Mouse (Mus musculus): ENCODE data around the gene Ypel4. TPM values are rescaled to one million over a fixed set of nuclear protein-coding genes. Genes with fewer than 3 reads are reported as not detected.

Gene Ypel4
- polyA plus RNA-seq, 1 experiment = 194 TPM

DNA sequence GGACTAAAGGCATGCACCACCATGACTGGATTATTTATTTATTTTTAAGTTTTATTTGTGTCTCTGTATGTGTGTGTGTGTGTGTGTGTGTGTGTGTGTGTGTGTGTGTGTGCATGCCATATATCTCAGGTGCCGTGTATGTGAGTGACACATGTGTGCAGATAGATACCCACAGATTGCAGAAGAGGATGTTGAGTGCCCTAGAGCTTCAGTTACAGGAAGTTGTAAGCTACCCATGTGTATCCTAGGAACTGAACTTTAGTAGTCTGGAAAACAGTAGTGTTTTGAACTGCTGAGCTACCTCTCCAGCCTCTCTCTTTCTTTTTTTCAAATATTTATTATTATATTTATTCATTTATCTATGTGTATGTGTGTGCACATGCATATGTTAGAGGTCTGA, 49.5 kb downstream of the Ypel4 start:
- 96% methylated on average over 1 of the region's 1 CpGs for WGBS
- TF ChIP-seq POLR2A (IDR thresholded peaks at IDR 0.05; ENCODE audit: insufficient read depth, low read depth, low read length) (no peak), CTCF (IDR thresholded peaks at IDR 0.05; ENCODE audit: insufficient read depth, low read depth, low read length) (no peak)
- H3K4me3 ChIP-seq (ENCODE audit: insufficient read depth, low read depth, low read length) = no peak overlapping the region
- no peaks in the 10 kb centered on the region for H3K4me1 ChIP-seq (ENCODE audit: control insufficient read depth, insufficient read depth, low read length)
- no peak overlapping the region for H3K27ac ChIP-seq (ENCODE audit: insufficient read depth, low read depth, low read length)

- Histone ChIP-seq H3K4me3 (ENCODE audit: insufficient read depth, low read depth, low read length) (no peak overlapping the region), H3K4me1 (ENCODE audit: control insufficient read depth, insufficient read depth, low read length) (no peaks in the 10 kb centered on the region), H3K27ac (ENCODE audit: insufficient read depth, low read depth, low read length) (no peak overlapping the region)
- WGBS = 48% methylated on average over 3 of the region's 3 CpGs
- TF ChIP-seq POLR2A (IDR thresholded peaks at IDR 0.05; ENCODE audit: insufficient read depth, low read depth, low read length) (no peak), CTCF (IDR thresholded peaks at IDR 0.05; ENCODE audit: insufficient read depth, low read depth, low read length) (no peak)
Observed at GRCm38 (mm10) chr2:84783840-84784566, 50.1 kb downstream of the Ypel4 start.

Other genes with a start within 250 kb of the Ypel4 start
- gene Ctnnd1, start 83.3 kb upstream of the Ypel4 start, polyA plus RNA-seq (2012; ENCODE audit: insufficient read depth, insufficient read length, low replicate concordance, missing spikeins) = not detected in 2 replicates
- gene Btbd18, start 75.0 kb upstream of the Ypel4 start, polyA plus RNA-seq (2012; ENCODE audit: insufficient read depth, insufficient read length, low replicate concordance, missing spikeins) = not detected in 2 replicates
- gene Selenoh, start 63.3 kb upstream of the Ypel4 start, polyA plus RNA-seq (2012; ENCODE audit: insufficient read depth, insufficient read length, low replicate concordance, missing spikeins) = not detected in 2 replicates
- gene Gm28635, start 56.0 kb upstream of the Ypel4 start, polyA plus RNA-seq (2012; ENCODE audit: insufficient read depth, insufficient read length, low replicate concordance, missing spikeins) = not detected in 2 replicates
- not detected in 2 replicates for gene Med19, start 55.7 kb upstream of the Ypel4 start, polyA plus RNA-seq (2012; ENCODE audit: insufficient read depth, insufficient read length, low replicate concordance, missing spikeins)
- gene Tmx2, start 54.9 kb upstream of the Ypel4 start, polyA plus RNA-seq (2012; ENCODE audit: insufficient read depth, insufficient read length, low replicate concordance, missing spikeins) = not detected in 2 replicates
- not detected in 2 replicates for gene Zdhhc5, start 18.9 kb upstream of the Ypel4 start, polyA plus RNA-seq (2012; ENCODE audit: insufficient read depth, insufficient read length, low replicate concordance, missing spikeins)
- not detected in 2 replicates for gene Clp1, start 6.7 kb upstream of the Ypel4 start, polyA plus RNA-seq (2012; ENCODE audit: insufficient read depth, insufficient read length, low replicate concordance, missing spikeins)
- not detected in 2 replicates for gene Gm19426, start 9.6 kb downstream of the Ypel4 start, polyA plus RNA-seq (2012; ENCODE audit: insufficient read depth, insufficient read length, low replicate concordance, missing spikeins)
- not detected in 2 replicates for gene Serping1, start 41.4 kb downstream of the Ypel4 start, polyA plus RNA-seq (2012; ENCODE audit: insufficient read depth, insufficient read length, low replicate concordance, missing spikeins)
- gene Ube2l6, start 64.8 kb downstream of the Ypel4 start, polyA plus RNA-seq (2012; ENCODE audit: insufficient read depth, insufficient read length, low replicate concordance, missing spikeins) = not detected in 2 replicates
- not detected in 2 replicates for gene Smtnl1, start 88.6 kb downstream of the Ypel4 start, polyA plus RNA-seq (2012; ENCODE audit: insufficient read depth, insufficient read length, low replicate concordance, missing spikeins)
- not detected in 2 replicates for gene Timm10, start 92.9 kb downstream of the Ypel4 start, polyA plus RNA-seq (2012; ENCODE audit: insufficient read depth, insufficient read length, low replicate concordance, missing spikeins)
- not detected in 2 replicates for gene Slc43a1, start 104.8 kb downstream of the Ypel4 start, polyA plus RNA-seq (2012; ENCODE audit: insufficient read depth, insufficient read length, low replicate concordance, missing spikeins)
- not detected in 2 replicates for gene Rtn4rl2, start 152.7 kb downstream of the Ypel4 start, polyA plus RNA-seq (2012; ENCODE audit: insufficient read depth, insufficient read length, low replicate concordance, missing spikeins)
- gene Slc43a3, start 202.5 kb downstream of the Ypel4 start, polyA plus RNA-seq (2012; ENCODE audit: insufficient read depth, insufficient read length, low replicate concordance, missing spikeins) = not detected in 2 replicates
- gene Prg2, start 246.4 kb downstream of the Ypel4 start, polyA plus RNA-seq (2012; ENCODE audit: insufficient read depth, insufficient read length, low replicate concordance, missing spikeins) = not detected in 2 replicates

All from olfactory bulb, adult 2 months (tissue).